Mouse (Mus musculus) ovary, adult 18-20 months (tissue): Measurements from ENCODE around the gene Tmem151b.
A peak's percentile ranks its signal among the peaks of the same experiment; 100 is the strongest.

ENCODE experiments used
- DNase-seq: peaks from one replicate; pipeline ENCODE4 v3.0.0; 2022; ENCODE audit warnings: low spot score, mixed read lengths

Tmem151b gene

GRCm38 (mm10) chr17:45584096-45584896, 34.8 kb upstream of the Tmem151b start:
- peak; percentile 80 for DNase-seq

GRCm38 (mm10) chr17:45582715-45583355, 33.4 kb upstream of the Tmem151b start:
- DNase-seq = no peak

- DNase-seq = no peak
Measured at GRCm38 (mm10) chr17:45582188-45582587, 32.7 kb upstream of the Tmem151b start.

GRCm38 (mm10) chr17:45581567-45581983, 32.1 kb upstream of the Tmem151b start:
- no peak for DNase-seq

- DNase-seq = no peak
Measured at GRCm38 (mm10) chr17:45580958-45581477, 31.5 kb upstream of the Tmem151b start.

- no peak for DNase-seq
Measured at GRCm38 (mm10) chr17:45579554-45579953, 30.1 kb upstream of the Tmem151b start.

GRCm38 (mm10) chr17:45578843-45579242, 29.4 kb upstream of the Tmem151b start:
- no peak for DNase-seq

- no peak for DNase-seq
Measured at GRCm38 (mm10) chr17:45578242-45578641, 28.8 kb upstream of the Tmem151b start.

GRCm38 (mm10) chr17:45575123-45575897, 25.8 kb upstream of the Tmem151b start:
- no peak for DNase-seq

- peak; percentile 70 for DNase-seq
Measured at GRCm38 (mm10) chr17:45574129-45574761, 24.8 kb upstream of the Tmem151b start.

- DNase-seq = peak; percentile 95
Measured at GRCm38 (mm10) chr17:45573780-45574123, 24.3 kb upstream of the Tmem151b start.

GRCm38 (mm10) chr17:45573087-45573779, 23.8 kb upstream of the Tmem151b start, which contains the start of gene Hsp90ab1:
Gene Hsp90ab1 (minus strand): TSS chr17:45573271.
- peak; percentile 97 for DNase-seq

- peak; percentile 72 for DNase-seq
Measured at GRCm38 (mm10) chr17:45572103-45573086, 22.9 kb upstream of the Tmem151b start.

- DNase-seq = no peak
Measured at GRCm38 (mm10) chr17:45569999-45570398, 20.5 kb upstream of the Tmem151b start.

GRCm38 (mm10) chr17:45568990-45569389, 19.5 kb upstream of the Tmem151b start:
- DNase-seq = no peak

- no peak for DNase-seq
Measured at GRCm38 (mm10) chr17:45567162-45567601, 17.7 kb upstream of the Tmem151b start.

GRCm38 (mm10) chr17:45566360-45567161, 17.1 kb upstream of the Tmem151b start:
- DNase-seq = no peak

GRCm38 (mm10) chr17:45566031-45566359, 16.5 kb upstream of the Tmem151b start:
- DNase-seq = no peak

- no peak for DNase-seq
Measured at GRCm38 (mm10) chr17:45565103-45565502, 15.6 kb upstream of the Tmem151b start.
